Mouse (Mus musculus): Measurements from ENCODE around the gene Fmnl3. TPM values are rescaled to one million over a fixed set of nuclear protein-coding genes. Genes with fewer than 3 reads are reported as not detected.
A peak's percentile ranks its signal among the peaks of the same experiment; 100 is the strongest.

Gene Fmnl3
- total RNA-seq (2021), result 10 to 100 TPM; 27.6 to 31.7 TPM
- long read RNA-seq, experiment 1, full-length matches to known transcripts, result 10 of 17 reads
- long read RNA-seq, experiment 1, partial matches to known transcripts, result 6 of 17 reads
- long read RNA-seq, experiment 1, other reads (novel, unspliced or antisense), result 1 of 17 reads
- long read RNA-seq, experiment 2, full-length matches to known transcripts, result 12 of 21 reads
- long read RNA-seq, experiment 2, partial matches to known transcripts, result 5 of 21 reads
- long read RNA-seq, experiment 2, other reads (novel, unspliced or antisense), result 4 of 21 reads

- DNase-seq, result peak; percentile 99
Observed at GRCm38 (mm10) chr15:99370259-99370691, at the start of gene Fmnl3. Fmnl3 (minus strand) TSS chr15:99370482.

- no peak for DNase-seq
Observed at GRCm38 (mm10) chr15:99417692-99418271, 47.5 kb upstream of the Fmnl3 start.

GRCm38 (mm10) chr15:99416957-99417356 is 46.7 kb upstream of the Fmnl3 start:
- no peak for DNase-seq

GRCm38 (mm10) chr15:99416348-99416882 is 46.1 kb upstream of the Fmnl3 start:
- DNase-seq, result peak; percentile 88

- peak; percentile 68 for DNase-seq
Observed at GRCm38 (mm10) chr15:99415793-99416192, 45.5 kb upstream of the Fmnl3 start.

GRCm38 (mm10) chr15:99411747-99412146 is 41.5 kb upstream of the Fmnl3 start:
- DNase-seq, result no peak

- DNase-seq, result peak; percentile 6
Observed at GRCm38 (mm10) chr15:99408845-99409244, 38.6 kb upstream of the Fmnl3 start.

- no peak for DNase-seq
Observed at GRCm38 (mm10) chr15:99406986-99407570, 36.8 kb upstream of the Fmnl3 start.

GRCm38 (mm10) chr15:99405150-99405549 is 34.9 kb upstream of the Fmnl3 start:
- no peak for DNase-seq

- no peak for DNase-seq
Observed at GRCm38 (mm10) chr15:99403159-99403889, 33.0 kb upstream of the Fmnl3 start.

GRCm38 (mm10) chr15:99400602-99401001 is 30.3 kb upstream of the Fmnl3 start:
- no peak for DNase-seq

GRCm38 (mm10) chr15:99399503-99400245 is 29.4 kb upstream of the Fmnl3 start:
- peak; percentile 64 for DNase-seq

GRCm38 (mm10) chr15:99397622-99398021 is 27.3 kb upstream of the Fmnl3 start:
- no peak for DNase-seq

- peak; percentile 75 for DNase-seq
Observed at GRCm38 (mm10) chr15:99396875-99397274, 26.6 kb upstream of the Fmnl3 start.

- DNase-seq, result no peak
Observed at GRCm38 (mm10) chr15:99396462-99396861, 26.2 kb upstream of the Fmnl3 start.

GRCm38 (mm10) chr15:99393386-99394252 is 23.3 kb upstream of the Fmnl3 start:
- peak; percentile 76 for DNase-seq

GRCm38 (mm10) chr15:99392486-99393385 is 22.5 kb upstream of the Fmnl3 start, which contains the start of gene Tmbim6:
Tmbim6 (plus strand) TSS chr15:99392882.
- peak; percentile 99 for DNase-seq

- peak; percentile 64 for DNase-seq
Observed at GRCm38 (mm10) chr15:99391975-99392374, 21.7 kb upstream of the Fmnl3 start.
